Mouse (Mus musculus) right cerebral cortex, postnatal 36 days (tissue): ENCODE data around the gene Mapre3.

Experiments used
- DNase-seq, 2 experiments: peaks; one replicate each; pipeline ENCODE4 v3.0.0; 2022; ENCODE audit warnings: low spot score in 2 of 2, mixed read lengths in 1 of 2

Gene Mapre3

DNA sequence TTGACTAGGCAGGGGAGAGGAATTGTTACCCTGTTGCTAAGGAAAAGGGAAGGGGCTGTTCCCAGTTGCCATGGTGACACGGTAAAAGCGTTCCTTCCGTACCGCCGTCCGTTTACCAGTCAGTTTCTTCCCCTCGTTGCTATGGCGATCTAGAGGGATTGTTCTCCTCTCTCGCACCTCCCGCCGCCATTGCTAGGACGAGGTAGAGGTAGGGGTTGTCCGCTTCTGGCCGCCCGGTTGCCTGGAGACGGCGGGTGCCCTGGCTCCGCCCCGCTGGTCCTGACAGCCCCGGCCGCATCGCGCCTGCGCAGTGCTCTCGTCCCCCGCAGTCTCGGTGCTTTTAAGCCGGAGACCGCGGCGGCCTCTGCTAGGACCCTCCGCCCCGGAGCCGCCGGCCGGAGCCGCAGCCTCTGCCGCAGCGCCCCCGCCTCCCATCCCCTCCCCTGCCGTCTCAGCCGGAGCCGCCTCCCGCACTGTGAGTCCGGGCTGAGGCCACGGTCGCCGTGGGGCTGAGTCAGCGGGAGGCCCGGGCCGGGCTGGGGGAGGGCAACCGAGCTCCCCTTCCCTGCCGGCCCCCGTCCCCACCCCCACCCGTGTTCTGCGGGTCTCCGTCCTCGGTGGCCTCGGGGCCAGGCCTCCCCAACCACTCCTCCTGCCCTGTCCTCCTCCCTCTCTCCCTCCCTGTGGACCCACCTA lies at the start of gene Mapre3:
Mapre3 (plus strand) TSS at position 218 of the 696 bp plus-strand sequence.
- peak; percentile 90 to 91 for DNase-seq

DNA sequence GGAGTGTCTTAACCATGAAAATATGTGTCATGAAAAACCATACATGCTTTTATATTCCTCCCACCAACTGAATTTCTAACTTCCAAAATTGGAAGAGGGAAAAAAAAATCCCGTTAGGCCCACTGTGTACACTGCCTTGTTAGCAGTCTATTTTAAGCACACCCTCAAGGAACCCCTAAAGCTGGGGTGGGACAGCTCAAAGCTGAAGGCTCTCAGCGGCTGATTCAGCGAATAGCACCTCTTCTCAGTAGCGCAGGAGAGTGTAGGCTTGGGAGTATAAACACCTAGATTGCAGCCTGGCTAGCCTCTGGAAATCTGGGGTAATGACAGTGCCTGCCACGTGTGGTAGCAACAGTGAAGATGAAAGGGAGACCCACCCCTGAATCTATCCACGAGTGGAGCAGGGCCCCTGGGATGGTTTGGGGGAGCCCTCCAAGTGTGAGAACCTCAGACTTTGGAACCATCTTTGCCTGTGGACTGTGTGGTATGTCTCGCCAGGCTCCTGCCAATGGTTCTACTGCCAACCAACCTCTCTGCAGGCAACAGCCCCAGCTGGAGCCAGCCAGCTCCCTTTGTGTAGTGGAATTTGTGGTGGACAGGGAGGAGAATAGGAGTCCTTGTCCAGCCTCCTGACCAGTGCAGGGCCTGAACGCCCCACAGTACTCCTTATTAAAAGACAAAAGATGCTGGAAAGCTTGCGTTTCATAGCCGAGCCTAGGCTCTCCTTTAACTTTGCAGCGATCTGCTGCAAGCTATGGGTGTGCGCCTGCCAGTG lies 48.7 kb upstream of the Mapre3 start:
- no peak for DNase-seq

DNA sequence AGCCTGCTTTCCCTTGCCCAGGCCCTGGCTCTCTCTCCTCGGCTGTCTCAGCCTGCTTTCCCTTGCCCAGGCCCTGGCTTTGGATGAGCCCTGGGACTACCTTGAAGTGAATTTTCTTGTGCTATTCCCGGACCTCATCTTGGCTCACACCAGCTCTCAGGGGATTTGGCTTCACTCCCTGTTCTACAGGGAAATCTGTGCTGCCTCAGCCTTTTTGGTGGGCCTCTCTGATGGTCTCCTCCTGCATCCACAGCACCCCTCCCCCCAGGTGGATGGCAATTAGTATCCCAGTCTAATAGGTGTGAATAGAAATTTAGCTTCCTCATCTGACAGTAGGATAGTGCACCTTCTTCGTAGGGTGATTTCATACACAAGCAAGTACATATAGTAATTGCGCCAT lies 46.4 kb upstream of the Mapre3 start:
- no peak for DNase-seq

DNA sequence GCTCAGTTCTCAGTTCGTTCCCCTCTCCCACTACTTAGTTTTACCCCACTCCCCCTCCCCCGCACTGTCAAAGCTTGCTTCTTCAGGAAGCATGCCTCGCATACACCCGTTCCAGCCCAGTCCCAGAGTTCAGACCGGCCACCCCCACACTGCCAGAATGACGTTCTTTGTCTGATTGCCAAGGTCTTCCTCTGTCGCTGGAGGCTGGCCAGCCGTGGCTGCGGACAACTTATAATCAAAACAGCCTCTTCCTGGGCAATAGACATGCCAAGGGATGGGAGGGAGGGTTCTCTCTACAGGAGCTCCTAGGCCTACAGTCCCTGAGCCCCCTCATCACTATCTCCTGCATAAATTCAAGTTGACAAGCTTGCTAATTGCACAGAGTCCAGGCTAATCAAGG lies 45.8 kb upstream of the Mapre3 start:
- no peak for DNase-seq

DNA sequence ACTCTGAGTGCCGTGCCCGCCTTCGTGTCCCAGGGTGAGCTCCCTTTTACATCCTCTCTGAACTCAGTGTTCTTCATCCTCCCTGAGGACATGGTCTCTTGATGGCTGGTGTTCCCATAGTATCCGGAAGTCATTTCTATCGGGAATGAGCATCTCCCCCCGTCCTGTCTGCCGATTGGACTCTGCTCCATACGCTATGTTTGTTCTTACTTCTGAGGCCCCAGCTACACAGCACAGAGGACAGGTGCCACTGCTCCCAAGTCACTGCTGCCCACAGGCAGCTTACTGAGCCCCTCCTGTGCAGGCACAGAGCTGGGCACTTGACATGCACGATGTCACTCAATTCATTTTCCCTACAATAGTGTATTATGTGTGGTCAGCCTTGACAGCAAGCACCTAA lies 45.4 kb upstream of the Mapre3 start:
- no peak for DNase-seq

DNA sequence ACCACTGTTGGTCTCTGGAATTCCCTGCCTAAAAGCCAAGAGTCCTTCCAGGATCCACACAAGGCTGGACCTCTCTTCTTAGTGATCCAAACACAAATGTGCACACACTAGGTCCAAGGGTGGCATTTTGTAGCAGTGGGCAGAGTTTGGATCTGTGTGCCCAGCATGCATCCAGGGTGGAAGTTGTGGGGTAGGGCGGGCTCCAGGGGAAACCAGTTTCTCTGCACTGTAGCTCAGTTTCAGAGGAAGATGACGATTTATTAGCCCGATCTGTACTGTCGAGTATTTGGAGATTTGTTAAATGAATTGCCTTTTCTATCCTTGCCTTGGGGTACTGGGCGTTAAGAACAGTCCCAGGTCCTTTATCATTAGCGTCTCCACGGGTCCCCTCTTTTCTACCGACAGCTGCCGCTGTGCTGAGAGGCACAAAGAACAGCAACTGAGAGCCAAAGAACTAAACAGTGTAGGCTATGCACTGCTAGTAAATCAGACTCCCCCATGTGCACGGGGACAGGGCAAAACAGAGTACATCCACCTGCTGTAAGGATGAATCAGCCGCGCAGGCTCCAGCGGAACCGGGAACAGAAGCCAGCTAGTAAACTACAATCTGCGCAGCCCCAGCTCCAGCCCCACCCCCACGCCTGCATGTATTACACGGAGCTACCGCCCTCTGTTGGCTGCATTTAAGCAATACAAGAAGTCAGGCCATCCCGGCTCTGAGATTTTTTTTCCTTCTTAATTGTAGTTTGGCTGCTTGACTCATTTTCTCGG lies 39.7 kb upstream of the Mapre3 start:
- peak; percentile 89 to 91 for DNase-seq

DNA sequence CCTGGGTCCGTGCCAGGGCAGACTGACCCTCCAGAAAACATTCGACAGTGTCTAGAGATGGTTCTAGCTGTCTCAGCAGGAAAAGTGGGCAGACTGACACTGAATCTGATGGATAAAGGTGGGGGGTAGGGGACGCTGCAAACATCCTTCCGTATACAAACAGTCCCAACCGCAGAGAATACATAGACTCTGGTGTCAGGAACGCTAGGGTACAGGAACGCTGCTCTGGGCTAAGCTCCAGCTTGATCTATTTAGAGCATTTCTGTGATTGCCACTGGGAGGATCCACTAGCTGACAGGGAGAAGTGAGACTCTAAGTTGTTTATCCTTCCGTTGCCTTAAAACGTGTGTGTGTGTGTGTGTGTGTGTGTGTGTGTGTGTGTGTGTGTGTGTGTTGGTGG lies 33.7 kb upstream of the Mapre3 start:
- DNase-seq: peak in 1 of 2 experiments; percentile 37

DNA sequence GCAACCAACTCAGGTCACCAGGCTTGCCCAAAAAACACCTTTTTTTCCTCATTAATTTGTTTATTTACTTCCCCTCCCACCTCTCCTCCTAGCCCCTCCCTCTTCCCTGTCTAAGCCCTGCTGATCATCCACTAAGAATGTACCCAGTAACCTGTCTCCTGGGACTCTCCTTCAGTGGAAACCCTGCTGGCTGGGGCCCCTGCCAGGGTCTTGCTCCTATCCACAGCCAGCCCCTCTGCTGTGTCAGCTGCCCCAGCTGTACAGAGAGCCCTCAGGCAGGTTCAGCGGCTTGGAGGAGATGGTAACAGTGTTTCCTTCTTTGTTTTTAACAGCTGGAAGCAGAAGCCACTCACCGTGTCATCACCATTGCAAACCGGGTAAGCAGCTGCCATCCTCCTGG lies 33.3 kb upstream of the Mapre3 start:
- DNase-seq: no peak

DNA sequence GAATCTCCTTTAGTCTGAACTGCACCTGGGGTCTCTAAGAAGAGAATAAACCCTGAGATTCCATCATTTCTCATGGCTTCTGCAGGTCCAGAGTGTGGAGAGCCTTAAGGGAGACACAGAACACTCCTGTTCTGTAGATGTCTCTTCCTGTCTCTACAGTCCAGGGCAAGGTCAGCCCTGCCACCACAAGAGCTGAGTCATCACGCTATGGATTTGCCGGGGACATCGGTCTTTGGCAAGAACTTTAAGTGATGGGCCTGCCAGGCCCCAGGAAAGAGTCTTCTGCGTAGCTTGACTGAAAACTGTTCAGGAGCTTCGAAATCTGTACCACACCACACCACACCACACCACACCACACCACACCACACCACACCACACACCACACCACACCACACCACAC lies 27.1 kb upstream of the Mapre3 start:
- no peak for DNase-seq

DNA sequence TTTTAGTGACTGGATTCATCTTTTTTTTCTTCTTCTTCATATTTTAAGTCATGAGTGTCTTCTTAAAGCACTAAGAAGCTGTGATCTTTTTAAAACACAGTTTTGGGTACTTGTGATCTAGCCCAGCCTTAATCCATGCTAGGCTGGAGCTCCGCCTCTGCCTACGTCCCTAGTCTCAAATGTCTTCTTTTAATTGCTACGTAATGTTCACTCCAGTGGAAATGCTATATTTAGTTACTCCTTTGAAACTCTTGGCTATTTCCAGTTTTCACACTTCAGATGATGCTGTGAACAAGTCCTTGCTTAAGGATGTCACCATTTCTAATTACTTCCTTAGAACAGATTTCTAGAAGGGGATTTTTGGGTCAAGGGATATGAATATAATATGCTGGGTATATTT lies 24.4 kb upstream of the Mapre3 start:
- DNase-seq: no peak

DNA sequence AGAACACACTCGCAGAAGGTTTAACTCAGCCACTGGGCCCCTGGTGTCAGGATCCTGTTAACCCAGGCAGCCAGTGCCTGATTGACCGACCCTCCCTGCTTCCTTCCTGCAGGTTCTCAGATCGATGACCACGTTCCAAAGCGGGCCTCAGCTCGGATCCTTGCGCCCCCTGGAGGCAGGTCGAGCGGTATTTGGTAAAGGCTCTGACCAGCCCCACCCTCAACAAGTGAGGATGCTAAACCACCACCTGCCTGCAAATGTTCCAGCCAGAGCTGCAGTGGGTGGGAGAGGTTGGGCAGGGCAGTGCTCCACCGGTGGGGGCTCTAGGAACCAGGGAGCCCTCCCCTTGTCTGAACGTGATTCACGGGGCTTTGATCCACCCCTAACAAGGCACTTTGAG lies 18.3 kb upstream of the Mapre3 start:
- peak; percentile 56 to 62 for DNase-seq

DNA sequence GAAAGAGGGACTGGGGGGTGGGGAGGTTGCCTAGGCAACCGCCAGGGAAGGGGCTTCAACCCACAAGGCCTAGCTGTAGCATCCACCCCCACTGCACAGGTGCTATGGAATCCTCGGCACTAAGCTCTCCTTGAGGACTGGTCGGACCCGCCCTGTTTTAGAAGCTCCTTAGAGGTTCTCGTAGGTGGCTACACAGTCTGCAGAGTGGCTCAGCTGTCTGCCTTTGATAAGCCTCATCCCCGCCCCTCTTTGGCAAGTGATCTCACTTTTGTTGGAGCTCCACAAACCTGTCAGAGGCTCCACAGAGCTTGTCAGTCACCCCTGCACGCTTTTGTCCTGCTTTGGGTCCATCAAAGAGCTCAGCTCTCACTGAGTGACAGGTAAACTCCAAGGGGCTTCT lies 17.0 kb upstream of the Mapre3 start:
- DNase-seq: no peak

DNA sequence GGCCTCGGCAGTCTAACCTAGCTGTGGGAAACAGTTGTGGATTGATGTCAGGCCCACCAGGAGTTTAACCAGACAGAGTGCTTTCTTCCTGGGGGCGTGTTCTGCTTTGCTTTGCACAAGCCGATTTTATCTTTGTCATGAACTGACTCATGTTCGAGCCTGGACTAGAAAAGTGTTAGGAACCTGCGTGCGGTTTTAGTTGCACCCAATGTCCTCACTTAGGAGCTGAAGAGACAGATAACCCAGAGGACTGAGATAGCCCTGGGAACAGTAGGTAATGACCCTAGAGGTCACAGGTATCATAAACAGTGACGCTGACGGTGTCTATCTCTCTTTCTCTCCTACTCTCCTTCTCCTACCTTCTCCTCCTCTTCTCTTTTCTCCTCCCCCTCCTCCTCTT lies 16.5 kb upstream of the Mapre3 start:
- DNase-seq: no peak

DNA sequence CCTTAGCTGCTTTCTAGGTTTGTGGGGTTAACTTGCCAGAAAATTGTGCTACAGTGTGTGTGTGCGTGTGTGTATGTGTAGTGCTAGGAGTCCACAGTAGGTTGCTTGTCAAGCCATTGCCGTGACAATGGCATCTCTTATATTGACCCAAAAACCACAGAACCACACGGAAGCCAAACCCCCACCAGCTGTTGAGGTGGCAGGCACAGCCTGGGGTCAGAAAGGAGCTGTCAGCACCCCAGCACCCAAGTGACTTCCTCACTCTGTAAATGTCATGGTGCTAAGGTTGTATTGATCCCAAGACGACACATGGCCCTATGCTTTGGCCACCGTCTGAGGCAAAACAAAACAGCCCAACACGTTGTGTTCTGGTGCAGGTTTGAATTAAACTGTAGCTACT lies 15.5 kb upstream of the Mapre3 start:
- DNase-seq: no peak

DNA sequence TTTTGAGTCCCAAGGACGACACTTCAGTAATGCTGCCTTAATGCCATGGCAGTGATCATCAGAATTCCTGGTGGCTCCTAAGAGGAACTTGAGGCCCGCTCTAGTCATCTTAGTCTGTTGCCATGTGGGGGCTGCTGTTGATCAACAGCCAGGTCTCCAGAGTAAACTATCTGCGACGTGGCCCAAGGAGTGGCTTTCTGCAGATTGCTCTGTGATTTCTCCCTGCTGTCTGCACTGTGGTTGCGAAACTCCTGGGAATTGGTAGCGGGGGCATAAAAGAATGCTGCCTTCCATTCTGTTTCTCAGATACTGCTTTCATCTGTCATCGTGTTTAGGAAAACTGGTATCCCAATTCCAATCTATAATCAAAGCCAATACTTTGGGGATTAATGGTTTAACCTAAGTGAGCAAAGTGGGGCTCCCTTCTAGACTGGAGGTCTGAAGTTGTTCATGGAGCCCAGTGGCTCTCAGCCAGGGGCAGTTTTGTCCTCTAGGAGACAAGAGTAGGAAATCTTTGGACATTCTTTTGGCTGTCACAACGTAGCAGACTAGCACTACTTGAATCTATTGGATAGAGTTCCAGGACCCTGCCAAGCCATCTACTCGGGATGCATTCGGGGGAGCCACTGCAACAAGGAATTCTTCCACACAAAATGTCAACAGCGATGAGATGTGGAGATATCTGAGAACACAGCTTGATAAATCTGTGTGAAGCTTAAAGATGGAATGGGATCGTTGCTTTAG lies 11.5 kb upstream of the Mapre3 start:
- no peak for DNase-seq

DNA sequence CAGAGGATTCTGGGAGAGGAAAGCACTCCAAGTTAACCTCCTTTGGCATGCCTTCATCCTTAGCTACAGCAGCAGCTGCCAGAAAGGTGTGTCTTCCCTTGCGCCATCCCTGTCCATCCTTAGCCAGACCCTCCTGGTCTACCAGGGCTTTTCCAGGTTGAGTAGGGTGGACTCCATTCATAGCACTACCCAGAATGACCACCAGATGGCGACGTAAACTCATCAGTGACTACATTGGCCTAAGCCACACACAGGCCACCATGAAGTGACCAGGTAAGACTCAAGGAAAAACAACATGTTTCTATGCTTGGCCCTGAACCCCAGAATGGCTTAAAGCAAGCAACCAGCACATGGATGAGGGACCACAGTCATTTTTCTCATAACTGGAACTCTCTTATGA lies 8.3 kb upstream of the Mapre3 start:
- peak; percentile 73 for DNase-seq

DNA sequence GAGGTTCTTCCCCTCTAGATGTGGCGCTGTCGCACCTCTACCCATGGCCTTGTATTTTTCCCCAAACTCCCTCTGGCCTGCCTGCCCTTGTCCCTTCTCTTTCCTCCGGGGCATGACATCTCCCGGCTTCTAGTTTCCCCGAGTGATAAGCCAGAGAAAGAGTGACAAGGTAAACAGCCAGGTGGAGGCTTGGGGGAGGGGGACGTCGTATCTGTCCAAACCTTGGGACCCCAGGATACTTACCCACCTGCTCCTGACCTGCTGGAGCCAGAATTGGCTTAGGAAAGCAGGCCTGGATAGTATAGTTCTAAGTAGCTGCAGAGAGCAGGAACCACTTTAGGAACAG lies 652 bp downstream of the Mapre3 start:
- no peak for DNase-seq

DNA sequence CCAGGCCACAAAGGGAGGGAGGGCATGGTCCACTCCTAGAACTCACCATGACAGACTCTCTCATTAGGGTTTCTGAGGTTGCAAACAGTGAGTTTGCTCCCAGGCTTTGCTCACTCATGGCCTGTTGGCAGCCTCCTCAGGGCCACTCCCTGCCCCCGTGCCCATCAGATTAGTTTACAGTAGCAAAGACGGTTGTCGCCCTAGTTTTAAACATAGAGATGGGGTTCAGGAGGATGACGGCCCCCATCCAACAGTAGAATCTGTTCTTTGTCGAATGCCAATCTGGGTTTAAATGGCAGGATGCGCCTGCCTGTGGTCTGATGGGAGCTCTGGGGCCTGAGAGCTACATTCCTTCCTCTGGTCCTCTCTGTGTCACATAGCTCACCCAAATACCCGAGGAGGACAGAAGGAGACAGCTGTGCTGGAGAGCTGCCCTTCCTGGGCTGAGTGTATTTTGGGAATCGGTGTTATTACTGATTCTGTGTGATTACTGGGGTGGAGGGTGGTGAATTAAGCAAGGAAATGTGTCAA lies 1.9 kb downstream of the Mapre3 start:
- no peak for DNase-seq

DNA sequence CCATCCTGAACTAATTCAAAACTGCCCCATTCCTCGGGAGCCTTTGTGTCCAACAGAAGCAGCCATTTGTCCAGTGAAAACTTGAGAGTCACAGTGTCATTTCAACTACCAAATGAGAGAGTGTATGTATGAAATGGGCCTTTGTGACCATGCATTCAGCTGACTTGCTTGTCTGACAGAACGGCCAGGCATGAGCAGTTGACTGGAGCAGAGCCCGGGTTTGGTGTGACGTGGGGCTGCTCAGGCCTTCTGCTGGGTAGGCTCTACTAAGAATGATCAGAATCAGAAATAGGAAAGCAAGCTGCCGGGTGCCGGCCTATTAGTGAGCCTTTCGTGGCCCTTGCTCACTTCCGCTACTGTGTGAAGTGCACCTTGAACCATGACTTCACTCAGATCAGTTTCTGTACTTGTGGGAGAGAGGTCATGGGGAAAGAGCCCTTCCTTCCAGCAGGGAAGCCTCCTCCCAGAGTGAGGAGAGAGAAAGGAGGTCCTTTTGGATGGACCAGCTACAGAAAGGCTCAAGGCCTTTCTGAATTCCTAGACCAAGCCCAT lies 4.4 kb downstream of the Mapre3 start:
- peak in 1 of 2 experiments; percentile 22 for DNase-seq

DNA sequence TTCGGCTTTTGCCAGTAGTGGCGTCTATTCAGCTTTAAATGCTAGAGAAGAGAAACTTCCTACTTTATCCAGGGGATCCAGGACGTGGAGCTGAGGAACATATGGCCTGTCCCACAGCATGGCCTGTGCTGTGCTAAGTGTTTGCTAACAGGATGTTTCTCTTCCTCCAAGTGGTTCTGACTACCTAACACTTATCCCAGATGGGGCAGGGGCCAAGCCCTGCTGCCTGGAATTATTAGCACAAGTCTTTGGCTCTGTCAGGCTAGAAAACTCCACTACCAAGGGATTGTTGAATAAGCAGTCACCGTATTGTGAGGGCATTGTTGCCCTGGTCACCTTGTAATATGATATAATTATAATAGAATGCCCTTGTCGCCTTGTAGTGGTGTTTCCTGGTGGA lies 8.2 kb downstream of the Mapre3 start:
- no peak for DNase-seq

DNA sequence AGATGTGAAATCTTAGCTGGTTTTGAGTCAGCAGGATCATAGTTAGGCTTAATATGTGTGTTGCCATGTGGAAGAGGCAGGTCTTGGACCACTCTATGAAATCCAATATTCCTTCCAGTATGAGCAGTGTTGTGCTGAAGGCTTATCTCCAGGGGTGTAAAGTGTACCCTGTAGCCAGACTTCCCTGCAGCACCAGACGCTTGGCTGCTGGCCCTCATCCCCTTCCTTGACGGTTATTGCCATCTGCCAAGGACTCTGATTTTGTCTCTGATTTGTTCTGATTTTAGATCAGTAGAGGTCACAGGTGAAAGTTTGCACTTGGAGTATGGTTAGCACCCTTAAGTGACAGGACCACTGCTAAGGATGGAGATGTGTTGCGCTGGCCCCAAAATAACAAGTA lies 8.7 kb downstream of the Mapre3 start:
- no peak for DNase-seq
